ENCODE assay signal across 7 mouse cellular contexts in the genomic region with DNA sequence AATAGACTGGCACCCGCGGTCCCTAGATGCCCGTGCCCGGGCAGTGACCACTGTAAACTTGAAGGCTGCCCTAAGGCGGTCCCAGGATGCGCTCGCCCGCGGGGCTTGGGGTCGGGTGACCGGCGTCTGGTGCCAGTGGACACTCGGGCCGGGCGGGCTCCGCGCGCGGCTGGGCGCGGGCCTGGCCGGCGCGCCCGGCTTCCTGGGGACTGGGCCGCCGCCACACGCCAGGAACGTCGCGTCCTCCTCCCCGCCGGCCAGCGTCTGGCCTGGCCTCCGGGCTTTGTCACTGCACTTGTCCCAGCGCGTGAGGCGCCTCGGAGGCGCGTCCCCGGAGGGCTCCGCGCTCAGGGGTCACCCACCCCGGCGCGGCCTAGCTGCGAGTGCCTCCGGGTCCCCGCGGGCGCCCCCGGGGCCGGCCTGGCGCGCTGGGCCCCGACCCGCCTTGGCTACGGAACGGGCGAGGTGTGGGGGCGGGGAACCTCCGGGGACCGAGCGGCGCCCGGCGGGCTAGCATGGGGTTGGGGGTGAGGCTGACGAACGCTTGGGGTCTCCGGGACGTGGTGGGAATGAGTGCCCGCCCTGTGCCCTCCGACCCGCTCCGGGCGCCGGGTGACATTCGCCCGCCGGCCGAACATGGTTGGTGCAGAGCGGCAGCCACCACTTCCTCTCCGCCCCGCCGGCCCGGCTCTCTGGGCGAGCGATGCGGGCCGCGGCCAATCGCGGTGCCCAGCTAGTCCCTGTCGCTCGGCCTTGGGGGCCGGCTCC. TPM values are rescaled to one million over a fixed set of nuclear protein-coding genes. Genes with fewer than 3 reads are reported as not detected.
A peak's percentile ranks its signal among the peaks of the same experiment; 100 is the strongest.
DNase-seq lines count a peak whose midpoint lies in the region; ATAC-seq lines count a peak whose summit lies in the region.

No protein-coding gene starts in this region.

- peak overlapping the region; percentile 81 for H3K4me2 ChIP-seq in embryonic facial prominence, embryonic 13.5 days
- peak overlapping the region; percentile 76 for H3K4me2 ChIP-seq in limb, embryonic 15.5 days
- peak overlapping the region; percentile 93 for H3K4me2 ChIP-seq in midbrain, embryonic 16.5 days (ENCODE audit: low read length)

- peak overlapping the region; percentile 93 for H3K27ac ChIP-seq in embryonic facial prominence, embryonic 13.5 days
- H3K27ac ChIP-seq in limb, embryonic 15.5 days: peak overlapping the region; percentile 88
- H3K27ac ChIP-seq in midbrain, embryonic 16.5 days (ENCODE audit: low read length): peak overlapping the region; percentile 90

- H3K4me1 ChIP-seq in embryonic facial prominence, embryonic 13.5 days: peaks cover 26% of the 10 kb centered on the region
- peaks cover 19% of the 10 kb centered on the region for H3K4me1 ChIP-seq in limb, embryonic 15.5 days
- H3K4me1 ChIP-seq in midbrain, embryonic 16.5 days (ENCODE audit: control insufficient read depth, insufficient read depth, low read length): peaks cover 5% of the 10 kb centered on the region

- DNase-seq in adrenal gland, postnatal 25 days: peak; percentile 76
- DNase-seq in heart, adult 8-10 months (ENCODE audit: low spot score): peak; percentile 47
- peak; percentile 45 to 58 for DNase-seq in kidney, adult 8-10 months
- peak; percentile 69 to 79 for DNase-seq in spleen, adult 18-20 months

- WGBS in embryonic facial prominence, embryonic 13.5 days: under 1% methylated on average over 79 of the region's 97 CpGs
- WGBS in limb, embryonic 15.5 days: under 1% methylated on average over 75 of the region's 97 CpGs
- under 1% methylated on average over 85 of the region's 97 CpGs for WGBS in midbrain, embryonic 16.5 days

- H3K27me3 ChIP-seq in embryonic facial prominence, embryonic 13.5 days: no peaks in the 10 kb centered on the region
- no peaks in the 10 kb centered on the region for H3K27me3 ChIP-seq in limb, embryonic 15.5 days
- no peaks in the 10 kb centered on the region for H3K27me3 ChIP-seq in midbrain, embryonic 16.5 days (ENCODE audit: control insufficient read depth, insufficient read depth, low read depth, low read length)

- no peaks in the 10 kb centered on the region; the same call in 1 of the 2 replicates for H3K36me3 ChIP-seq in embryonic facial prominence, embryonic 13.5 days
- no peaks in the 10 kb centered on the region for H3K36me3 ChIP-seq in limb, embryonic 15.5 days
- no peaks in the 10 kb centered on the region for H3K36me3 ChIP-seq in midbrain, embryonic 16.5 days (ENCODE audit: control insufficient read depth, insufficient read depth, low read length)

- H3K9me3 ChIP-seq in embryonic facial prominence, embryonic 13.5 days: peaks cover 4% of the 10 kb centered on the region; the same call in 1 of the 2 replicates
- H3K9me3 ChIP-seq in limb, embryonic 15.5 days: no peaks in the 10 kb centered on the region
- H3K9me3 ChIP-seq in midbrain, embryonic 16.5 days (replicated peaks; ENCODE audit: control insufficient read depth, low read length, poor library complexity, severe bottlenecking): no peaks in the 10 kb centered on the region

- peak overlapping the region; percentile 99 for H3K9ac ChIP-seq in embryonic facial prominence, embryonic 13.5 days
- peak overlapping the region; percentile 97 for H3K9ac ChIP-seq in limb, embryonic 15.5 days
- peak overlapping the region; percentile 97 for H3K9ac ChIP-seq in midbrain, embryonic 16.5 days (ENCODE audit: low read depth, low read length)

- H3K4me3 ChIP-seq in embryonic facial prominence, embryonic 13.5 days: peak overlapping the region; percentile 96
- peak overlapping the region; percentile 93 for H3K4me3 ChIP-seq in limb, embryonic 15.5 days
- peak overlapping the region; percentile 88 for H3K4me3 ChIP-seq in midbrain, embryonic 16.5 days (ENCODE audit: low read depth, low read length)

- ATAC-seq in embryonic facial prominence, embryonic 13.5 days (ENCODE audit: insufficient number of reproducible peaks, insufficient read depth, low FRiP score, low TSS enrichment, low read depth): peak; percentile 43
- peak; percentile 33 for ATAC-seq in limb, embryonic 15.5 days (ENCODE audit: insufficient number of reproducible peaks, low FRiP score, low TSS enrichment, low read depth)
- peak; percentile 77 for ATAC-seq in midbrain, embryonic 16.5 days

RNA-seq across cellular contexts. Expression of a gene that starts 1.2 kb away (rescaled TPM):
- total RNA-seq in adrenal gland, postnatal 25 days (2021): 61.4 and 72.7 TPM in 2 replicates
- polyA plus RNA-seq in embryonic facial prominence, embryonic 13.5 days (2015; fragmentation: Nextera tagmentation; extraction: Ambion mirVana): 27.1 and 30.0 TPM in 2 replicates
- 10 to 100 TPM; 26.0 to 34.6 (median 27.6) TPM for total RNA-seq in heart, adult 8-10 months (2022)
- polyA plus RNA-seq in limb, embryonic 15.5 days (2015; fragmentation: Nextera tagmentation; extraction: Ambion mirVana): 20.0 and 24.8 TPM in 2 replicates
- 7.2 and 10.3 TPM in 2 replicates for polyA plus RNA-seq in midbrain, embryonic 16.5 days (2015; fragmentation: Nextera tagmentation; extraction: Ambion mirVana)

Comparison
In these comparisons a context has a peak if more than half of its experiments do, and no peak if none do; other contexts are left out.
1. Peak in every context shown above with its lines: DNase-seq, ATAC-seq, H3K4me3 ChIP-seq and H3K27ac ChIP-seq.